Mouse (Mus musculus): Measurements from ENCODE around the gene Olfr1303.

The Olfr1303 gene

DNA sequence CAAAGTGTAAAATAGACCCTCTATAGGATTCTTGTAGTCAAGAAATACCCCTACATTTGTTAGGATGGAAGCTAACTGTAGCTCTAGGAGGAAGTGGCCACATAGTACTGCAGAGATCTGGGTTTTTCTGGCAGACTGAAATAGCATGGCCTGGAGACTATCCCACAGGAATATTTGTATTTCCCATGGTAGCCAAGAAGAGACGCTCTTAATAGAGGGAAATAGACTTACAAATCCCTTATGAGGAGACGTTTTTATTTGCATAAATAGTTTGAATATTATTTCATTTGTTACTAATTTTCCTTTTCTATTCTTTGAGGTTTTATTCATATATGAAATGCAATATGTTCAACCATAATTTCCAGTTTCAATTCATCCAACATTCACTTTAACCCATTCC is at the start of gene Olfr1303:
Gene Olfr1303, minus strand, starts transcription at position 101 of the 400 bp plus-strand sequence.
- DNase-seq, result no peak

GRCm38 (mm10) chr2:111812936-111813335 is 7.2 kb downstream of the Olfr1303 start:
- no peak for DNase-seq

GRCm38 (mm10) chr2:111777129-111777528 is 43.0 kb downstream of the Olfr1303 start, which contains the start of gene Olfr1302:
TSS of gene Olfr1302 (plus strand) at chr2:111777429.
- DNase-seq, result no peak

Data from thymus, postnatal 36 days (tissue).